Mouse (Mus musculus) right cerebral cortex, adult 18-20 months (tissue): ENCODE results near the gene Tubal3.

Experiments
- DNase-seq: peaks from one replicate; pipeline ENCODE4 v3.0.0; 2022; ENCODE audit warnings: mixed read lengths

Gene Tubal3

GRCm38 (mm10) chr13:3925632-3926031, 7.6 kb downstream of the Tubal3 start:
- no peak for DNase-seq

GRCm38 (mm10) chr13:3926046-3926445, 8.0 kb downstream of the Tubal3 start:
- DNase-seq, result no peak

GRCm38 (mm10) chr13:3944699-3945098, 26.6 kb downstream of the Tubal3 start:
- no peak for DNase-seq

DNA sequence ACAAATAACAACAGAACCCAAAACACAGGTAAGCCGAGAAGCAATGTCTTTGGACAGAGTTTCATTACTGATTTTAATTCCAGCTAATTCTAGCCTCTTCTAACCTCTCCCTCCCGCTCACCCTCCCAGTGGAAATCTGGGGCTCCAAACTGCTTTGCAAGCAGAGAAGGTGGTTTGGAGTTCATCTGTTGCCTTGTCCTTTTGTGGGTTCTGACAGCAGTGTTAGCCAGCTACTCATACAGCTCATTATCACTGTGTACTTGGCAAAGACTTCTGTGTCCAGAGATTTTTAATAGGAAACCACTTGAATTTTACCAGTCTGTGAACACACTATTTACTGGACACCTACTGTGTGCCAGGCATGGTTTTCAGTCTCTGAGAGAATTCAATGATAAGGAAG, 27.2 kb downstream of the Tubal3 start, which contains the start of gene Ucn3:
Ucn3 (minus strand) TSS at position 101 of the 400 bp plus-strand sequence.
- no peak for DNase-seq

DNA sequence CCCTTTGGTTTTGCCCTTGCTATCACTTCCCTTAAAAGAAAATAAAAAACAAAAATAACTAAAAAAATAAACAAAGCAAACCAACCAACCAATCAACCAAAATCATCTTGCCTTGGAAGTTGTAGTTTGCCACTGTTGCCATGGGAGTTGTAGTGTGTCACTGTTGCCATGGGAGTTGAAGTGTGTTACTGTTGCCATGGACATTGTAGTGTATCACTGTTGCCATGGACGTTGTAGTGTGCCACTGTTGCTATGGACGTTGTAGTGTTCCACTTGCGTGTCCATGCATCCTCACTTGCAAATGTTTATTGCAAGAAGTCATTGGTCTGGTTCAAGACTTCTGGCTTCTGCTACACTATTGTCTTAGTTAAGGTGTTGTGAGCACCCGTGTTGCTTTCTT, 29.2 kb downstream of the Tubal3 start:
- no peak for DNase-seq

DNA sequence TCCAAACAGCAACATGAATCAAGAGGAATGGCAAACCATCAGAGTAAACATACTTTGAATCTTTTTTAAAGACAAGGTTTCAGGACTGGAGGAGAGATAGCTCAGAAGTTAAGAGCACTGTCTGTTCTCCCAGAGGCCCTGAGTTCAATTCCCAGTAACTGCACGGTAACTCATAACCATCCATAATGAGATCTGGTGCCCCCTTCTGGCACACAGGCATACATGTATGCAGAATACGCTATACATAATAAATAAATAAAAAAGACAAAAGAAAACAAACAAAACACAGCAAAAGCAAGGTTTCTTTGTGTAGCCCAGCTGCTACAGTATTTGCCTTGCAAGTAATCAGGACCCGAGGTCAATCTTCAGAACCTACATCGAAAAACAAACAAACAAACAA, 31.4 kb downstream of the Tubal3 start:
- DNase-seq, result no peak

DNA sequence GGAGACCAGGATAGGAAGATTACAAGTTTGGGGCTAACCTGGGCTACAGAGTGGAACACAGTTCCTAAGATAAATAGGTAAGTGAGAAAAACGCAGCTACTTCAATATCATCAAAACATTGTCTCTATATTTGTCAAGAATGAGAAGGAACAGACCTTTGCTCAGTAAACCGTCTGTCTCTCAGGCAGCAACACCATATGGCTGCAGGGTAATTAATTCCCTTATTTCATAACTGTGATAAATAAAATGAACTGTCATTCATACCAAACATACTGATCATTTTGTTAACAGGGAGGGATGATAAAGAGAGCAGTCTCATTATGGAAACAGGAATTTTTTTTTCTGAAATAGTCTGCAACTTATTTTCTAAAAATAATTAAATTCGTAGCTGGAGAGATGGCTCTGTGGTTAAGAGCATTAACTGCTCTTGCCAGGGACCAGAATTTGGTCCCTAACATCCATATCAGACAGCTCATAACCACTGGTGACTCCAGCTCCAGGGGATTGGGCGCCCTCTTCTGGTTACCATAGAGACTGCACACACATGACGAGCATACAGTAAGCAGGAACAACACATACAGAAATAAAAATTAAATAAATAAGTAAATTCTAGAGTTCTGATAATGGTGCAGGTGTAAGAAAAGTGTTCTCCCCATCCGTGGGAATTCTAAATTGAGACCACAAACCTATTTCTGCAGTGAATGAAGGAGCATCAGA, 33.3 kb downstream of the Tubal3 start:
- DNase-seq, result no peak

GRCm38 (mm10) chr13:3968849-3969248, 50.8 kb downstream of the Tubal3 start:
- DNase-seq, result no peak
